Mouse (Mus musculus) olfactory bulb, adult 2 months (tissue): Measurements from ENCODE around the gene Cep89. TPM values are rescaled to one million over a fixed set of nuclear protein-coding genes. Genes with fewer than 3 reads are reported as not detected.

ENCODE experiments used
- H3K27ac ChIP-seq: fragments of 200-500 bp; 2 replicates; pipeline ENCODE4 v1.5.1; 2012; ENCODE audit warnings: low read depth, low read length; ENCODE audit not compliant: insufficient read depth
- H3K4me1 ChIP-seq: fragments of 200-500 bp; 2 replicates; pipeline ENCODE4 v1.6.1; 2012; ENCODE audit warnings: low read length; ENCODE audit not compliant: control insufficient read depth, insufficient read depth
- H3K4me3 ChIP-seq: fragments of 200-500 bp; 2 replicates; pipeline ENCODE4 v1.5.1; 2012; ENCODE audit warnings: mild to moderate bottlenecking, low read depth, low read length, moderate library complexity; ENCODE audit not compliant: insufficient read depth
- CTCF ChIP-seq: fragments of 200-500 bp; IDR thresholded peaks from 2 replicates; pipeline ENCODE4 v1.5.1; 2012; ENCODE audit warnings: low read depth, mild to moderate bottlenecking, low read length, moderate library complexity; ENCODE audit not compliant: insufficient read depth
- POLR2A ChIP-seq: fragments of 200-500 bp; IDR thresholded peaks from 2 replicates; pipeline ENCODE4 v1.6.1; 2012; ENCODE audit warnings: mild to moderate bottlenecking, low read depth, low read length, moderate library complexity; ENCODE audit not compliant: insufficient read depth
- WGBS: fragments of 180-500 bp; shearing (Covaris S2); methylation state at CpG from one replicate; pipeline ENCODE4 v1.1.7; 2018; 5-methylcytosine and 5-hydroxymethylcytosine counted together
- polyA plus RNA-seq: library from polyadenylated mRNA; stranded (reverse); fragments of >200 nt; gene quantifications from 2 replicates; pipeline ENCODE4 v1.2.4, GENCODE M21; 2012; ENCODE audit warnings: low replicate concordance; ENCODE audit not compliant: missing spikeins, insufficient read depth, insufficient read length

The Cep89 gene
- polyA plus RNA-seq, result not detected in 2 replicates

DNA sequence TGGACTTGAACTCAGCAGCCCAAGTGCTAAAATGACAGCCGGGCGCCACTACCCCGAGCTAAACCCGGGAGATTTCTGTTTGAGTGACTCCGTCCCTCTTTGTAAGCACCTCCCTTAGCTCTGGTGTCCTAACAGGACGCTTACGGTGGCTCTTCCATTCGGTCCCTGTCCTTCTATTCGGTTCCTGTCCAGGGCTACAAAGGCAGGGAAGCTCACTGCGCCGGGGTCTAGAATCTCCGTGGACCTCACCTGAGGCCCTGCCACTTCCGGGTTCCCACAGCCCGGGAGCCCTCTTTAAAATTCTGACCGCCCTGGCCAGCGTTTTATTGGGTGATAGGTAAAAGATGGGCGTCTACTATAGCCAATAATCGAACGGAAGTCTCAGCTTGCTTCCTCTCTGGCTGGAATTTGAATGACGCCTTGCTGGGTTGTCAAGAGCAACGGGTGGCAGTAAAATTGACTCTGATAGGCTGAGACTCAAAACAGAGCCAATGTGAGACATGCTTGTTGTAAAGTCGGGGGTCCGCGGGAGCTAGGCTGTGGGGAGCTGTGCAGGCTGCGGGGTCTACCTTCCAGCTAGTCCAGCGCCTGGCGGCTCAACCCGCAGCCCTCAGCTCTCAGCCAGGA lies at the start of gene Cep89, which contains the start of gene Faap24:
TSS of gene Cep89 (plus strand) at position 494 of the 627 bp plus-strand sequence.
TSS of gene Faap24 (minus strand) at position 295 of the 627 bp plus-strand sequence.
- peak within 1 kb of the TSS; percentile 75 for H3K4me3 ChIP-seq
- H3K4me1 ChIP-seq, result peaks cover 9% of the 10 kb centered on the region
- no peak within 1 kb of the TSS for H3K27ac ChIP-seq
- TF ChIP-seq POLR2A, result peak; percentile 84
- no peak for TF ChIP-seq CTCF
- under 1% methylated on average over 28 of the region's 28 CpGs for WGBS

DNA sequence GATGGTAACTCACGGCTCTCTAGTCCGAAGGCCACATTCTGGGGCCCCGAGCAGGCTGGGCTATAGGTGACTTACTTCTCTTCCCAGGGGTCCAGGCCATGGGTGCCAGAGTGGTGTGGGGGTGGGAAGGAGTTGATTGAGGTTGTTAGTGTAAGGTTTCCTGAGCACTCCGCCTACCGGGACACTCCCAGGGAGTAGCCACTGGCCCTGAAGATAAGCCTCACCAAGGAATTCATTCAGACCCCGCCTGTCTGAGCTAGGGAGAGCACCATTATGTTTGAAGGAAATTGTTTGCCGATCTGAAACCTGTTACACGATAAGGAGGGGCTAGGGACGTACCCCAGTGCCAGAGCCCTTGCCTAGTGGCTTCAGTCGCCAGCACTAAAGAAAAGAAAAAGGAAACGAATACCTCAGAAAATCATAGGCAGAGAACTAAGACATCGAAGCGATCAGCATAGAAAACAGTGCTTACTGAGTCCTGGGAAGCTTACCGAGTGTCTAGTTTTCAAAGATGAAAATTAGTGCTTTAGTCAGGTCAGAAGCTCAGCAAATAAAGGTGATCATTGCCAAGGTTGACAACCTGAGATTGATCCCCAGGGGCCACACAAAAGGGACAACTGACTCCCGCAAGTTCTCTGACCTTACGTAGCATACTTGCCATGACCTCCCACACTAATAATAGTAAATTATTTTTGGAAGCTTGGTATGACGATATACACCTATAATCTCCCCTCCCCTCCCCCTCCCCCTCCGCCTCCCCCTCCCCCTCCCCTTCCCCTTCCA lies 48.7 kb upstream of the Cep89 start:
- no peak overlapping the region for H3K27ac ChIP-seq
- WGBS, result 75% methylated on average over 18 of the region's 18 CpGs

DNA sequence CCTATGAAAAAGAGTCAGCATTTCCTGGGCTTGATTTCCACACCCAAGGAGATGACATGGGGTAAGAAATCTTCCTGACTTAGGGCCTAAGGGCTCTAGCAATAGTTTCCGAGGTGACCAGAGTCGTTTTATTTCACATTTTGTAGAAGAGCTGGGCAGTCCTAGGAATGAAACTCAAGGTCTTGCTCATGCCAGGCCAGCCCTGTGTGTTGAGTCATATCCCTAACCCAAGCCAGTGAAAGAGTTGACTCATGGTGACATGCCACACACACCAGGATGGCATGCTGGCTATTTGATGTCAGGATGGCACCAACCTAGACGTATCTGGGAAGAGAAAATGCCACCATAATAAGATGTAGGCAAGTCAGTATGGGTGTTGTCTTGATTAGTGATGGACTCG lies 47.8 kb upstream of the Cep89 start:
- TF ChIP-seq POLR2A (no peak), CTCF (no peak)
- H3K4me1 ChIP-seq, result no peaks in the 10 kb centered on the region
- no peak overlapping the region for H3K4me3 ChIP-seq
- WGBS, result 88% methylated on average over 4 of the region's 4 CpGs
- no peak overlapping the region for H3K27ac ChIP-seq

More for the DNA sequence above, 48.7 kb upstream of the Cep89 start:
- H3K4me3 ChIP-seq, result no peak overlapping the region
- TF ChIP-seq POLR2A, result no peak
- no peak for TF ChIP-seq CTCF
- no peaks in the 10 kb centered on the region for H3K4me1 ChIP-seq

DNA sequence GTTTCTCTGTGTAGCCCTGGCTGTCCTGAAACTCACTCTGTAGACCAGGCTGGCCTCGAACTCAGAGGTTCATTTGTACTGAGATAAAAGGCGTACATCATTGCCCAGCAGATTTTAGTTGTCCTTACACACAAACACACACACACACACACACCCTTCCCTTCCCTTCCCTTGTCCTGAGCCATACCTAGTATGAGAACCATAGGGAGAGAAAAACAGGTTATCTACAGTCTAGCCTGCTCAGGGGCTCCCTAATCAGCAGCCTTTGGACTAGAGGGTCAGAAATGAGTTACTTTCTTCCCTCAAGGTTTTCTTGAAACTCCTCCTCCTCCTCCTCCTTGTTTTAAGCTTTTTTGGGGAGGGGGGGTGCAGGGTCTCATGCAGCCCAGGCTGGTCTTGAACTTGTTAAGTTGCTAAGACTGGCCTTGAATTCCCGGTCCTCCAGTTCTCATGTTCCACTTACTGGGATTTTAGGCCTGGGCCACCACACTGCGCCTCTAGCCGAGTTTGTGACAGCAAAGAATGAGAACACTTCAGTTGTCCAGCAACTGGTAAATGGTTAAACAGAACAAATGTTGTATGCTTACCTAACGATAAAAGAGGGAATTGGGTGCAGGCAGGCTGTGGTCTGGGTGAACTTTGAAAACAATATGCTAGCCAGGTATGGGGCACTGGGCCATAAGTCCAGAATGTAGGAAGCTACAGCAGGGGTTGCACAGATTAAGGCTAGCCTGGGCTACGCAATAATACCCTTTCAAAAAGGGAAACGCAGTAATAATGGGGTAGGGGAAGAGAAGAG lies 46.8 kb upstream of the Cep89 start:
- 93% methylated on average over 8 of the region's 8 CpGs for WGBS
- H3K4me3 ChIP-seq, result no peak overlapping the region

DNA sequence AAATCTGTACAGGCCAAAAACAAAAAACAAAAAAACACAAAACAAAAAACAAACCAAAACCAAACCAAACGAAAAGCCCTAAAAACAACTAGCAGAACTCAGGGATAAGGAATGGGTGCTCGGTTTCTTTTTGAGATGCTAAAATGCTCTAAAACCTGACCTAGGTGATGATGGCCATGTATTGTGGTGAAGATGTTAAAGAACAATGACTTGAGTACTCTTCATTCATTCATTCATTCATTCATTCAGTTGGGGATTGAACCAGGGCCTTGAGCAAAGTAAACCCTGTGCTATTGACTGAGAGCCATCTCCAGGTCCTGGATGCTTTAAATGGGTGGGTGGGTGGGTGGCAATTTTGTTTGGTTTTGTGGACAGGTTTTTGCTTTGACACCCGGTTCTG lies 45.7 kb upstream of the Cep89 start:
- H3K4me1 ChIP-seq, result no peaks in the 10 kb centered on the region
- 96% methylated on average over 3 of the region's 3 CpGs for WGBS
- H3K4me3 ChIP-seq, result no peak overlapping the region
- TF ChIP-seq CTCF (no peak), POLR2A (no peak)
- no peak overlapping the region for H3K27ac ChIP-seq

More for the DNA sequence above, 46.8 kb upstream of the Cep89 start:
- Histone ChIP-seq H3K27ac (no peak overlapping the region), H3K4me1 (no peaks in the 10 kb centered on the region)
- TF ChIP-seq CTCF, result no peak
- no peak for TF ChIP-seq POLR2A

DNA sequence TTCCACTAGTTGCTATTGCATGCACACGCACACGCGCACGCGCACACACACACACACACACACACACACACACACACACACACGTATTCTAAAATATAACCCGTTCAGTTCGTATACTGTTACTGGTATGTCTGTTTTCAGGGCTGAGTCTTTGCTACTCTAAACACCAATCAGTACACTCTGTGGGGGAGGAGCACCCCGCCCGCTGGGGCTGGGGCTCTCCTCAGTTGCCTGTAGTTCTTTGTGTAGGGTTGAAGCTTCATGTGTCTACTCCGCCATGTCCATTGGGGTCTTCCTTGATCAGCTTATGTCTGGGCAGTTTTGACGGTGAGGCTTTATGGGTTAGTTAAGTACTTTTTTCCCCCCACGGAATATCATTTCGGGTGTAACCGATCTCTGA lies 43.5 kb upstream of the Cep89 start:
- no peaks in the 10 kb centered on the region for H3K4me1 ChIP-seq
- WGBS, result 95% methylated on average over 15 of the region's 15 CpGs
- no peak overlapping the region for H3K27ac ChIP-seq
- no peak for TF ChIP-seq POLR2A
- no peak for TF ChIP-seq CTCF
- no peak overlapping the region for H3K4me3 ChIP-seq

DNA sequence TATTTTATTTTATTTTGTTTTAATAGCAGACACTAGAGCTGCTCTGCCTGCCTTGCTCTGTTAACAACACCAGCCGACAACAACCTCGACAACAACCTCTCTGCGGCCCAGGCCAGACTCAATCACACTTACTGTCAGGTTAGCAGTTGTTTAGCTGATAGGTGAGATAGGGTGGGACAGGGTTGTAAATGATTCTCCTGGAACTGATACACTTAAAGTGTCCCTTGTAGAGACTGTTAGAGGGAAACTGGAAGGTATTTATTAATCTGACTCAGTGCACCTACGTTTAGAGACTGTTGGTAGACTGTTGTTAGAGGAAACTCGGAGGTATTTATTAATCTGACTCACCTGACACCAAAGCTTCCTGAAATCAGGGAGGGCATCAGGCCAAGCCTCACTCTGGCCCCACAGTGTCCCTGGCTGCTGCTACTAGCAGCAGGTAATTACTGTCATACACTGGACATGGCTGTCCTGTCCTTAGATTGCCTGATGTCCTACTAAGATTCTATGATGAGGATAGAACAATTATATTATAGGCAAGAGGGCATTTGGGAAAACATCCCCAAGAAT lies 41.4 kb upstream of the Cep89 start:
- H3K4me1 ChIP-seq, result no peaks in the 10 kb centered on the region
- no peak overlapping the region for H3K4me3 ChIP-seq
- no peak for TF ChIP-seq CTCF
- TF ChIP-seq POLR2A, result no peak
- H3K27ac ChIP-seq, result no peak overlapping the region
- WGBS, result 87% methylated on average over 5 of the region's 5 CpGs

DNA sequence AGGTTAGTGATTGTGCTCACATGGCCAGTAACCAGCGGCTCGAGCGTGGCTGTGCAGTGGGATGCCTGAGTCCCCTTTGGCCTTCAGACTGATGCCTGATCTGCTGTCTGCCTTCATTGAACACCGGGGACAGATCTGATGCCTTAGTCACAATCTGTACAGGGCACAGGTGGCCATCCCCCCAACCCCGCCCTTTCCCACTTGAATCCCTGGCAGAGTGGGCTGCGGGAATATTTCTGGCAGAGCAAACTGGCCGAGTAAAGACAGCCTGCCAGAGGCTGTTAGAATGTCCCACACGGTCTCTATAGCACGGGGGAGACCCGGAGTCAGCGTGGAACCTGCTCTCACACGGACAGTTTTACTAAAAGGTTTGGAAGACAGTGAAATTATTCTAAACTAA lies 39.2 kb upstream of the Cep89 start:
- no peaks in the 10 kb centered on the region for H3K4me1 ChIP-seq
- H3K4me3 ChIP-seq, result no peak overlapping the region
- H3K27ac ChIP-seq, result no peak overlapping the region
- whole genome bisulfite sequencing, result 86% methylated on average over 12 of the region's 12 CpGs
- TF ChIP-seq CTCF, result no peak
- TF ChIP-seq POLR2A, result no peak
